Mouse (Mus musculus) cortical plate, adult 2 months (tissue): ENCODE results near the gene Epx.

ENCODE experiments used
- CTCF ChIP-seq: fragments of 200-500 bp; IDR thresholded peaks from 2 replicates; pipeline ENCODE4 v1.5.1; 2011; ENCODE audit warnings: mild to moderate bottlenecking, control low read depth, low read length; ENCODE audit not compliant: insufficient read depth; ENCODE audit errors: extremely low read depth
- POLR2A ChIP-seq: fragments of 200-500 bp; IDR thresholded peaks from 2 replicates; pipeline ENCODE4 v1.6.1; 2011; ENCODE audit warnings: mild to moderate bottlenecking, low read length, control low read depth; ENCODE audit not compliant: insufficient read depth; ENCODE audit errors: extremely low read depth

DNA sequence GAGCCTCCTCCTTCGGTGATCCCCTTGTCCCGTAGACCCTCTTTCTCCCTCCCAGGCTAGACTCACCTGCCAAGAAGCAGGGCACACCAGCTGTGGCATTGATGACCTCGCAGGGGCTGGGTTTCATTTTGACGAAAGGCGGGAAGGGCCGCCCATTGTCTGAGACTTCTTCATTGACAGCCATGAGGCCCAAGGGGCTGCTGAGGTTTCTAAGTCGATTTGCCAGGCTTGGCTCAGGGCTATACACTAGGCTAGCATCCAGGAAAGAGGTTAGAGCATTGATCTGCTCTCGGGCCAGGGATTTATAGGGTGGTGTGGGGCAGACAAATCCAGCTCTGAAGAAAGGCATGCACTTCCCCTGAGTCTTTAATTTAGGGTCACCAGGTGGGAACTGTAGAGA lies 60.5 kb downstream of the Epx start:
- TF ChIP-seq POLR2A = no peak
- no peak for TF ChIP-seq CTCF
